Mouse (Mus musculus): Measurements from ENCODE around the gene Fscn1. TPM values are rescaled to one million over a fixed set of nuclear protein-coding genes. Genes with fewer than 3 reads are reported as not detected.

The Fscn1 gene
- polyA plus RNA-seq, 2 experiments = 19.3 to 21.1 TPM

DNA sequence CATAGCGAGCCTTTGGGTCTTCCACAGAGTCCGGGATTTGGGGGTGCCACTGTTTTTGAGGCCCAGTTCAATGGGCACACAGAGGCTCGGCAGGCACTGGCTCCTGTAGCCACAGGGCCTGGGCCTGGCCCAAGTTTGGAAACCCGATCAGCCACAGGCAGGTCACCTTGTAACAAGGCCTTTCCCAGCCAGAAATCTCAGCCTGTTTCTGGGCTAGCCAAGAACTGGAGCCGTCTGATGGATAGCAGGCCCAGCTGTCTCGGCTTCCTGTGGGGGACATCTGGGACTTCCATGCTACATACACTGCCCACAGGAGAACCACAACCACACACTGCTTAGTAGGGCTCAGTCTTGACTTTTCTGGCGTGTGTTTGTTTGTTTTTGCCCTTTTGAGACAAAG lies 43.5 kb upstream of the Fscn1 start:
- 71% methylated on average over 7 of the region's 7 CpGs for WGBS (ENCODE audit: insufficient replicate concordance)
- ATAC-seq (ENCODE audit: insufficient read depth) = no peak

DNA sequence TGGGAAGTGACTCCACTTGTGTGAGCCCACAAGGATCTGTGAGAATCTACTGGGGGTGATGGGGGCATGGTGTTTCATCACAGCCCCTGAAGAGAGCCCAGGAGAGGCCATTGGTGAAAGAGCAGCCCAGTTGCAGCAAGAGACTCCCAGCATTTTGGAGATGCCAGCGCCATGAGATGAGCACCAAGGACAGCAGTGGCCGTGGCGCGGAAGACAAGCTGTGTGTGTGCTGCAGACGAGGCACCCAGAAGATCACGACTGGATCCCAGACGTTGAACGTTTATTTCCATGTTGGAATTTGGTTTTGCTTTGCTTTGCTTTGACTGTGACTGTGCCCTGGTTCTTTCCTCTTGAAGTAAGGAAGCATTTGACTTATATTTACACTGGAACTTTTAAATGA lies 42.7 kb upstream of the Fscn1 start:
- no peak for DNase-seq (ENCODE audit: low read depth in 3 of 3, low spot score in 3 of 3)
- Histone ChIP-seq H3K4me3 (ENCODE audit: insufficient read depth in 1 of 2, low read depth in 2 of 2, low read length in 2 of 2) (no peak overlapping the region), H3K9ac (replicated peaks) (no peak overlapping the region), H3K9me3 (ENCODE audit: control insufficient read depth, low read length) (no peaks in the 10 kb centered on the region), H3K27ac (no peak overlapping the region), H3K27me3 (ENCODE audit: control insufficient read depth, insufficient read depth, low read length) (no peaks in the 10 kb centered on the region), H3K4me1 (replicated peaks; ENCODE audit: control insufficient read depth in 2 of 2, insufficient read depth in 2 of 2, low read length in 1 of 2) (peaks cover 32 to 39% of the 10 kb centered on the region in 2 experiments), H3K4me2 (ENCODE audit: low read depth) (no peak overlapping the region), H3K36me3 (replicated peaks; ENCODE audit: control insufficient read depth, insufficient read depth, low read depth) (no peaks in the 10 kb centered on the region)
- no peak for ATAC-seq (ENCODE audit: insufficient read depth)
- TF ChIP-seq CTCF (IDR thresholded peaks at IDR 0.05; ENCODE audit: low read depth) = no peak
- TF ChIP-seq EP300 (IDR thresholded peaks at IDR 0.05; ENCODE audit: low read depth) = no peak
- whole genome bisulfite sequencing (ENCODE audit: insufficient replicate concordance) = 80% methylated on average over 8 of the region's 8 CpGs

More for the DNA sequence above, 43.5 kb upstream of the Fscn1 start:
- no peak overlapping the region for H3K9ac ChIP-seq (replicated peaks)
- H3K4me2 ChIP-seq (ENCODE audit: low read depth) = no peak overlapping the region
- no peaks in the 10 kb centered on the region for H3K36me3 ChIP-seq (replicated peaks; ENCODE audit: control insufficient read depth, insufficient read depth, low read depth)
- TF ChIP-seq CTCF (IDR thresholded peaks at IDR 0.05; ENCODE audit: low read depth) (no peak), EP300 (IDR thresholded peaks at IDR 0.05; ENCODE audit: low read depth) (no peak)
- no peaks in the 10 kb centered on the region for H3K9me3 ChIP-seq (ENCODE audit: control insufficient read depth, low read length)
- no peak for DNase-seq (ENCODE audit: low read depth in 3 of 3, low spot score in 3 of 3)
- H3K4me3 ChIP-seq (ENCODE audit: insufficient read depth in 1 of 2, low read depth in 2 of 2, low read length in 2 of 2) = no peak overlapping the region
- no peaks in the 10 kb centered on the region for H3K27me3 ChIP-seq (ENCODE audit: control insufficient read depth, insufficient read depth, low read length)
- no peak overlapping the region for H3K27ac ChIP-seq
- H3K4me1 ChIP-seq (replicated peaks; ENCODE audit: control insufficient read depth in 2 of 2, insufficient read depth in 2 of 2, low read length in 1 of 2) = peaks cover 25 to 37% of the 10 kb centered on the region in 2 experiments

DNA sequence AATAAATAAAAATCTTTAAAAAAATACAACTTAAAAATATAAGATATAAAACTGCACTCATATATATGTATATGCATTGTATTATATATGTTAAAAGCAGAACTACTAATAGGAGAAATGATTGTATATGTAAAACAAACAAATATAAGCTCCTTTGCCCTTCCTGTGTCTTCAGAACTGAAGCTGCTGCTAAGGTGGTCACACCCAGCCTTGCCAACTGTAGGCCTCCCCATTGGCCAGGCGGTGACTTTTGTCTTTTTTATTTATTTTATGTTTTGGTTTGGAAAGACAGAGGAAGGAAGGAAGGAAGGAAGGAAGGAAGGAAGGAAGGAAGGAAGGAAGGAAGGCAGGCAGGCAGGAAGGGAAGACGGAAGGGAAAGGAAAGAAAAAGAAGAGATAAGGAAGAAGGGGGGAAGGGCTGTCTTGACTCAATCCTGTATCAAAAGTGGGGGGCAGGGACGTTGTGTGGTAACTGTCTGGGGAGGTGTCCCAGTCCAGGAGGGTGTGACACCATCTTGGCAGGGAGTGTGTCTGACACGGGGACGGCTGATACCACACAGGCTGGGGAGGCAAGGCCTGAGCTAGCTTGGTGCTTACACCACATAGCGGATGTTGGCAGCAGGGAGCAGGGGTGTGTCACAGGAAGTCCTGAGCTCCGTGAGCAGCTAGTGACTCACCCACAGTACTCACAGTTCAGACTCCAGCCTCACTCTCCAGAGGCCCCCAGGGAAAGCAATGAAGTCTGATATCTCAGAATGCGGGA lies 39.7 kb upstream of the Fscn1 start:
- H3K27me3 ChIP-seq (ENCODE audit: control insufficient read depth, insufficient read depth, low read length) = no peaks in the 10 kb centered on the region
- ATAC-seq (ENCODE audit: insufficient read depth) = peak; percentile 100
- TF ChIP-seq EP300 (IDR thresholded peaks at IDR 0.05; ENCODE audit: low read depth) = peak; percentile 75
- TF ChIP-seq CTCF (IDR thresholded peaks at IDR 0.05; ENCODE audit: low read depth) = peak; percentile 79
- H3K9me3 ChIP-seq (ENCODE audit: control insufficient read depth, low read length) = no peaks in the 10 kb centered on the region
- peak; percentile 96 to 97 (median 96) for DNase-seq (ENCODE audit: low read depth in 3 of 3, low spot score in 3 of 3)
- H3K27ac ChIP-seq = peak overlapping the region; percentile 98
- no peaks in the 10 kb centered on the region for H3K36me3 ChIP-seq (replicated peaks; ENCODE audit: control insufficient read depth, insufficient read depth, low read depth)
- peak overlapping the region; percentile 18 to 31; a peak in 3 of 4 replicates for H3K4me3 ChIP-seq (ENCODE audit: insufficient read depth in 1 of 2, low read depth in 2 of 2, low read length in 2 of 2)
- peak overlapping the region; percentile 65 for H3K9ac ChIP-seq (replicated peaks)
- peaks cover 30 to 45% of the 10 kb centered on the region in 2 experiments for H3K4me1 ChIP-seq (replicated peaks; ENCODE audit: control insufficient read depth in 2 of 2, insufficient read depth in 2 of 2, low read length in 1 of 2)
- 5% methylated on average over 8 of the region's 8 CpGs for WGBS (ENCODE audit: insufficient replicate concordance)
- H3K4me2 ChIP-seq (ENCODE audit: low read depth) = peak overlapping the region; percentile 70

DNA sequence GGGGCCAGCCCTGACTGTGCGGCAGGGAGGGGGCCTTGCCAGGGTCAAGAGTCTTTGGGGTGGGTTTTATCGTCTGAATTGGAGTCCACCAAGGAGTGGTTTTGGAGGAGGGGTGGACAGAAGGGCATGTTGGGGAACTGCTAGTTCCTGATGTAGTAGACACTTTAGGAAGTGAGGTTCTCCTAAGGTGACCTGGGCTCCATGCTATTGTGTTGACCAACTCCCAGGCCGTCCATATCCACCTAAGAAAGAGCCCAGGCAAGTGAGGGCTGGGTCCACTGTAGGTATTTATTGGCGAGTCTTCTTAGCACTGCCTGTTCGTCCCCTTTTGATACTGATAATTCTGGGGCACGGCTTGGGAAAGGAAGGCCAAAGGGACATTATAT lies 39.1 kb upstream of the Fscn1 start:
- H3K36me3 ChIP-seq (replicated peaks; ENCODE audit: control insufficient read depth, insufficient read depth, low read depth) = no peaks in the 10 kb centered on the region
- peak; percentile 15; the same call in 1 of the 2 replicates for ATAC-seq (ENCODE audit: insufficient read depth)
- peak overlapping the region; percentile 70 for H3K4me2 ChIP-seq (ENCODE audit: low read depth)
- TF ChIP-seq CTCF (IDR thresholded peaks at IDR 0.05; ENCODE audit: low read depth) = no peak
- TF ChIP-seq EP300 (IDR thresholded peaks at IDR 0.05; ENCODE audit: low read depth) = no peak
- H3K9ac ChIP-seq (replicated peaks) = peak overlapping the region; percentile 65
- H3K4me1 ChIP-seq (replicated peaks; ENCODE audit: control insufficient read depth in 2 of 2, insufficient read depth in 2 of 2, low read length in 1 of 2) = peaks cover 36 to 51% of the 10 kb centered on the region in 2 experiments
- DNase-seq (ENCODE audit: low read depth in 3 of 3, low spot score in 3 of 3) = no peak
- H3K9me3 ChIP-seq (ENCODE audit: control insufficient read depth, low read length) = no peaks in the 10 kb centered on the region
- H3K27me3 ChIP-seq (ENCODE audit: control insufficient read depth, insufficient read depth, low read length) = no peaks in the 10 kb centered on the region
- WGBS (ENCODE audit: insufficient replicate concordance) = 17% methylated on average over 6 of the region's 6 CpGs
- H3K4me3 ChIP-seq (ENCODE audit: insufficient read depth in 1 of 2, low read depth in 2 of 2, low read length in 2 of 2) = peak overlapping the region; percentile 18 to 31; a peak in 3 of 4 replicates
- H3K27ac ChIP-seq = peak overlapping the region; percentile 98

DNA sequence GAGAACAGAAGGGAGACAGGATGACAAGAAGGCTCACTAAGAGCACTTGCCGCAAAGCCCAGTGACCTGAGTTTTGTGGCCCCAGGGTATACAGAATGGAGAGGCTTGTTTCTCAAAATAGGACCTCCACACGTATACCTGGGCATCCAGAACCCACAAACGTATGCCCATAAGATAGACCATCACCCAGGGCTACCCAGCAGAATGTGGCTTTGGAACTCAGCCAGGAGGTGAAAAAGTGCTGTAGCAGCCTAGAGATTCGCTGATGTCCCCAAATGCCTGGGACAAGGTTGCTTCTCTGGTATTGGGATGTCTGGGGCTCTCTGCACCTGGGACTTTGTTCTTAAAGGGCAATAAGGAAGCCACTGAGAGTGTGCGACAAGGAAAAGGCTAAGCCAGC lies 37.9 kb upstream of the Fscn1 start:
- H3K4me2 ChIP-seq (ENCODE audit: low read depth) = peak overlapping the region; percentile 70
- no peak for TF ChIP-seq EP300 (IDR thresholded peaks at IDR 0.05; ENCODE audit: low read depth)
- no peak for TF ChIP-seq CTCF (IDR thresholded peaks at IDR 0.05; ENCODE audit: low read depth)
- ATAC-seq (ENCODE audit: insufficient read depth) = no peak
- H3K27me3 ChIP-seq (ENCODE audit: control insufficient read depth, insufficient read depth, low read length) = no peaks in the 10 kb centered on the region
- H3K9me3 ChIP-seq (ENCODE audit: control insufficient read depth, low read length) = no peaks in the 10 kb centered on the region
- WGBS (ENCODE audit: insufficient replicate concordance) = 72% methylated on average over 5 of the region's 5 CpGs
- no peak overlapping the region for H3K4me3 ChIP-seq (ENCODE audit: insufficient read depth in 1 of 2, low read depth in 2 of 2, low read length in 2 of 2)
- DNase-seq (ENCODE audit: low read depth in 3 of 3, low spot score in 3 of 3) = no peak
- no peaks in the 10 kb centered on the region for H3K36me3 ChIP-seq (replicated peaks; ENCODE audit: control insufficient read depth, insufficient read depth, low read depth)
- H3K27ac ChIP-seq = peak overlapping the region; percentile 98
- peak overlapping the region; percentile 65 for H3K9ac ChIP-seq (replicated peaks)
- H3K4me1 ChIP-seq (replicated peaks; ENCODE audit: control insufficient read depth in 2 of 2, insufficient read depth in 2 of 2, low read length in 1 of 2) = peaks cover 42 to 61% of the 10 kb centered on the region in 2 experiments

Data from liver, embryonic 14.5 days (tissue).